Mouse (Mus musculus) adrenal gland, adult (tissue): ENCODE measurements at regions not wholly inside any gene's neighbourhood (a gene's known extent, or its start where the extent isn't known, plus 50 kb on each side); places are given as distances from the start of the nearest gene placed in this dataset.

ENCODE experiments used
- DNase-seq, 2 experiments: peaks; one replicate each; pipeline ENCODE4 v3.0.0; 2022 to 2023; ENCODE audit warnings: low spot score in 1 of 2; ENCODE audit not compliant: inconsistent age in 2 of 2

DNA sequence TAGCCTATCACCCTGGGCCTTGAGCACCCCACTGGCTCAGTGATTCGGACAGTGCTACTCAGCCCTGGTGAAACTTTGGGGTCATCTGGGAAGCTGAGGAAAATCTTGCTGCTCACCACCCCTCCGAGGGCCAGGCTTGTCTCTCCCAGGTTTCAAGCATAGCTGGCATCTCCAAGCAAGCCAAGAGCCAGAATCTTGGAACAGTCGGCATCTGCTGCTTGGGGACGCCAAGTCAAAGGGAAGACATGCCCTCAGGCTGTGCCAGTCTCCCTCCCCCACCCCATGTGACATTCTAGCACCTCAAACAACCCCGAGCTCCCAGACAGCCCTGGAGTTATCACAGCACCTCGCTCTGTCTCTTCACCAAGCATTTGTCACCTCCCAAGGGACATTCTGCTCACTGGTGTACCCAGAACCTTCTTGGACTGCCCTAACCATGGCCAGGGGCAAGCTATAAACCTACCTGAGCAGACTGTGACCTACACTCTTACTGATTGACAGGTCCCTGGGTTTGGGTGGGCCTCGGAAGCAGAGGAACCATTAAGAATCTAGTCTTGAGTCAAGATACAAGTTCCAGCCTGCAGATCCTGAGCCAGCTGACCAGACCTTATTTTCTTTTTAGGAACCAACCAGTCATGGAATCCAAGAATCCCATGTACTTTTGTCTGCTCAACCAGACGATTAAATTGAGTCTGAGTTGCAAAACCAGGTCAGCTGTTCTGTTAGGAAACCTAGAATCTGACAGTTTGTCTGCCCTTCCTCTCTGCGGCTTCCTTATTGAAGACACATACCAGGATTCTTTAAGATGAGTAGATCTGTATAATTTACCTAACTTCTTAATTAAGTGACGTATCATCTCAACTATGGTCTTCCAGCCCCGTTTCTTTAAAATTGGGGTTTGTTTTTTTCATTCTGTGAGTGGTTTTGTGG is 83.0 kb upstream of the Otos start:
- DNase-seq: no peak

DNA sequence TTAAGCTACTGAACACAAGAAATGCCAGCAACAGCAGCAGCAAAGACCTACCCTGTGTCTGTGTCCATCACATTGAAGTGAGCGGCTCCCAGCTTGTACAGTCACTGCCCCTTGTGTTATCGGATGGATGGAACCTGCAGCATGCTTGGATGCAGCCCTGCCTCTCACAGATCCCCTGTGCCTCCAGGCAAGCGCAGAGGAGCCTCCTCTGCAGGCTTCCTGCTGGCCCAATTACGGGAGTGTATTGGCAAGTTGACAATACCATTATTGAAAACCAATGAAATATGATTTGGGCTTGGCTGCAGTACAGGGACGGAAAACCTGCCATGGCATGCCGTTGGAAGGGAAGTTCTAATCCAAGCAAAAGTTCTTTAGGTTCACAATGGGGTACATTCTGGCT is 81.9 kb upstream of the Otos start:
- no peak for DNase-seq

DNA sequence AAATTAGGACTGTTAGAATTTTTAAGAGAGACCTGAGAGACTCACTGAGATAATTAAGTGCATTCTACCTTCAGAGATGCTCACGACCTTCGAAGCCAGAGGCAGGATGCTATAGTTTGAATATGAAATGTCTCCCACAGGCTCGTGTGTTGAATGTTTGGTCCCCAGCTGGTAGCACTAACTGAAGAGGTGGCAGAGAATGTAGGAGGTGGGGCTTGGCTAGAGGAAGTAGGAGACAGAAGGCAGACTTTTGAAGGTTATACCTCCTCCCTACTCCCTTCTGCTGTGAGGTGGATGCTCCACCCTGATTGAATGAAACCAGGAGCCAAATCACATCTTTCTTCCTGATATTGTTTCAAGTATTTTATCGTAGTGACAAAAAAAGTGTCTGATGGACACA is 79.3 kb upstream of the Otos start:
- no peak for DNase-seq

DNA sequence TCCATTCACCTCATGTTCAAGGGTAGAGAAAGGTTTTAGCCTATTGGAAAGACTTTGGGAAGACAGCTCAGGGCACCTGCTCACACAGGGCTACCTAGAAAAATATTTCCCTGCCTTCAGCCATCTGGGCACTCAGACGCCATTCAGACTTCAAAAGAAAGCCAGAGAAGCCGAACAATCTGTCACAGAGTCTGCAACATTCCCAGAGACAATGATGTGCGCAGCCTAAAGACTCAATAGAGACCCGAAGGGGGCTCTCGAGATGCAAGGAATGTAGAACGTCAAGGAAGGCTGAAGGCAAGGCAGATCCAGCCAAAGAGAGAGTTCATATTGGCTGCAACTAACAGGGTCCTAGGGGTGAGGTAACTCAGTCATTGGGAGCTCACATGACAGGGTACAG is 78.7 kb upstream of the Otos start:
- DNase-seq: no peak

DNA sequence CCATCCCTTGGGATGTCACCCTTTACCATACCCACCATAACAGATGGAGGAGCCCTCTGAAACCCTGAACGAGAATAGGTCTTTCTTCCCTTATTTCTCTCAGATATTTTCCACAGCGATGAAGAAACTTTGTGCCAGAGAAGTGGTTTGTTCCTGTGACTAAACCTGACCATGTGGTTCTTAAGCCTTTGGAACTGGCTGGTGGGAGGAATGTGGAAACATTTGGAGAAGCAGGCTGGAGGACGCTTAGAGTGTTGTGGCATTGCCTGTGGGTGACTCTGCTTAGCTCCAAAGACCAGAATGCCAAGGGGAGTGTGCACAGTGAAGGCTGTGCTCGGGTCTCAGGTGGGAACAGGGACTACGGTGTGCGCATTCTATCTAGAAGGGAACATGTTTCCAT is 77.7 kb upstream of the Otos start:
- DNase-seq: no peak

- peak; percentile 79 to 87 for DNase-seq
Measured at GRCm38 (mm10) chr1:92724135-92724534, 75.5 kb upstream of the Otos start.

DNA sequence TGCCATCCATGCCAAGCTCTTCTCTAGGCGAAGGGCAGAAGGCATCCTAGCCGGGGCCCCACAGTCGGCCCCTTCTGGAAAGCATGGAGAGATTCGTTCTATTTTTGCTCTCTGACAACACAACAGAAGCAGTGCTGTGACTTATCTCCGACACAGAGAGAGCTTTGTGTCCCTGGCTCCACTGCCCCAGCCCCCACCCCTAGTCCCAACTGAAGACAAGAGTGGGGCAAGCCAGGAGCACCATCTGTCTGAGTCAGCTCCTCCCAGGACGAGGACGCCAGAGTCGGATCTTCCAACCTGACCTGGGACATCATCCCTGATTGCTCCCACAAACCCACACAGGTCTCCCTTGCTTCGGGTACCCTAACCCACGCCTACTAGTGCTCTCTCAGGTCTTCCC is 71.9 kb upstream of the Otos start:
- no peak for DNase-seq

DNA sequence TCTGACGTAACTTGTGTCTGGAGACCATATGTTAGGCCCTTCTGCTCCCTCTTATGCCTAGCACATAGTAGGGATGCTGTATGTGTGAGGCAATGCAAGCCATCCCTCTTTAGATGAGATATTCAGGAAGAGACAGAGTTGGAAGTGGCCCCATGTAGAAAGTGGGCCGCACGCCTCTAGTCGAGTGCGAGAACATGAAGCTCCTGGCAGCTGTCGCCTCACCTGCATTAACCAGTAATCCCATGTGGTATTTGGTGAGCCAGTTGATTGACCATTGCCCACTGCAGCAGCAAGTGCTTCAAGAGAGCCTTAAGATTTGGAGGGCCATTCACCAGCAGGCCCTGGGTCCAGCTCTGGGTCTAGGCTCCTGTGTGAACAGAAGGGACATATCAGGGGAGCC is 71.2 kb upstream of the Otos start:
- DNase-seq: no peak

GRCm38 (mm10) chr1:92718108-92718507 is 69.5 kb upstream of the Otos start:
- DNase-seq: no peak

DNA sequence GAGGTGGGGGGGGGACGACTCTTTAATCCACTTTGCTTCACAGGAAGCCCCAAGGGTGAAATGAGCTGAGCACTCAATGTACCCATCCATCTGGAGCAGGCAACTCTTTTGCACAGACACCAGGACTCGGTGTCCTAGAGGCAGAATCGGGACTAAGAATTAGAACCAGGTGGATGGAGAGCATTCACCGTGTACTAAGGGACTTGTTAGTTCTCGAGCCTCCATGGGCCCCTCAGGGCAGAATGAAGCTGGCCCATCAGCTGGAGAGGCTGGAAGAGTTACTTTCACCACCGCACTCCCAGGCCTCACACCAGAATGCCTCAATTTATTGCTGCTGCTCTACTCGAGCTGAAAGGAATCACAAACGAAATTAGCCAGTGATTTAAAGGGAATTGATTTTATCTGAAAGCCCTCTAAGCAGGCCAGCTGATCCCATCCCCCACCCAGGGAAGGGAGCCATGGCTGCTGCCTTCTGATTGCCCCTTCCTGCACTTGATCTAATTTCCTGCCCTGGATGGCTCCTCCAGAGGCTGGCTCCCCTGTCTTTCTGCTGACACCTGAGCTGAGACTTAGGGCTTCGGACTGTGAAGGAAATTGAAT is 66.2 kb upstream of the Otos start:
- peak in 1 of 2 experiments; percentile 37 for DNase-seq

- DNase-seq: no peak
Measured at GRCm38 (mm10) chr1:92712366-92712765, 63.7 kb upstream of the Otos start.

- no peak for DNase-seq
Measured at GRCm38 (mm10) chr1:92710321-92710839, 61.7 kb upstream of the Otos start.

DNA sequence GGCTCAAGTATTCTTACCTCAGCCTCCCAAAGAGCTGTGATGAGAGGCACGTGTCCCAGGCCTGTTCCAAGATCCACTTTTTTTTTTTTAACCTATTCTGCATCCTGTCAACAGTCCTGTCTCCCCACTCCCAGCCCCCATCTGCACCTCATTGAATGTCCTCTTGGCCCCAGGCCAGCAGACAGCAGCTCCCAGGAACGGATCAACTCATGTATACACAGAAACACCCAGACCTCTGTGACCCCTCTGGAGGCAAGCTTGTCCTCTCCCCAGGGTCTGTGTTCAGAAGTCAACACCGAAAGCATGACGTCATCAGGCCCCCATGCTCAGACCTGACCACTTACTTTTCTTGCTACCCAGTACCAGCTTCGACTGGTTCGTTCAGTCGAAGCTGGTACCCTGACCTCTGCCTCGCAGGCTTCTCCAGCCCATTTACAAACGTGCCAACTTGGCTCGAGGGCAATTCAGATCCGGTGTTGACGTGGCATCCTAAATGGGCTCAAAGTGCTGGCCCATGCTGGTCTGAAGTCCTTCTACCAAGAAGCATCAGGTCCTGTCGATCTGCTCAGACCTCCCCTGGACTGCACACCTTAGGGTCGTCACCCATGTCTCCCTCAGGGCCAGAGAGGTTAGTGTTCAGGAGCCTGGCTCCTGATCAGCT is 60.7 kb upstream of the Otos start:
- DNase-seq: peak in 1 of 2 experiments; percentile 26

DNA sequence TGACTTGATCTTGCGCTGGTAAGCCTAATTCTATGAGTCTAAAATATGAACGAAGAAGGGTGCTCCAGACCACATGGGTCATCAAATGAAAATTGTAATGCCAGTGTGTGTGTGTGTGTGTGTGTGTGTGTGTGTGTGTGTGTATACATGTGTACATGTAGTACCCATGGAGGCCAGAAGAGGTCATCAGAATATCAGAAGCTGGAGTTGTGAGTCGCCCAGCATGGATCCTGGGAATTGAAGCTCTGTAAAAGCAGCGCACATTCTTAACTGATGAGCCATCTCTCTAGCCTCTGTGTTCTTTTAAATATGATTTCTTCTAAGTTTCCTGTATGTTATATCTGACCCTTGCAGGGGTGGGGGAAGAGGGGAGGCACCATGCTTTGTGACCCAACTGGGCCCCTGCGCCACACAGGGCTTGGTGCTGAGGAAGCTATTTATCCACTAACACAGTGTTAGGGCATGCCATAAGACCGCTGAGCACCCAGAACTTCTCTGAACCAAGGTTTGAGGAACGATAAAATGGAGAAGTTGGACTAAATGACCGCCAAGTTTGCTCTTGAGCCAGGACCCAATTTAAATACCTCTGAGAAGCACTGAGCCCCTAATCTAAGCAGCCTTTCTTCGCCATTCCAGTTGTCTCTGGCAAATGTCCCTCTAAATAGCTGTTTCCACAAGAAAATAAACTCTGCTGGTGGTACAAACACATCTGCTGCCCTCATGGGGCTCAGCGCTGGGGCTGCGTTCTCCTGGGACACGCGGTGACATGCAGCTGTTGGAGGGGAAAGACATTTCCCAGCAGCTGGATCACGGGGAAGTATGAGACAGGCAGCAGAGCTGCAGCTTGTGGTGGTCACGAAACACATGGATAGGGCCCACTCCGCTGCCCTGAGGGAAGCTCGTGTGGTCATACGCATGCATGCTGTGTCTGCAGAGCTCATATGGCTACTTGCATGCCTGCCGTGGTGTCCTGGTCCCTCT is 59.6 kb upstream of the Otos start:
- no peak for DNase-seq

DNA sequence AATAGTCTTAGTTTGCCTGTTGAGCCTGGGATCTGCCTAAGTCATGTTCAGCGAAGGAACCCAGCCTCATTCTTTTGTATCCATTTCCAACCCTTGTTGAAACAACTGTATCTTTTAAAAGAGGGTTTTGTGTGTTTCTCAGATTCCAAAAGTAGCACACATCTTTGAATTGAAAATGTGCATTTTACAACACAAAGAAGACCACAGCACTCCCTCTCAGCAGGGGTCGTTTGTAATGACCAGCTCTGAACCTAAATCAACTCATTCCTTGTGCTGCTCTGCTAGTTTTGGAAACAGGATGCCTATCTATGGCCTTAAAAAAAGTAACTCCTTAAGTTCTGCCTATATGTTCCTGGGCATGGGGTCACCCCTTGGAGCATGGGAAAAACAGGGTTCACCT is 58.8 kb upstream of the Otos start:
- DNase-seq: no peak

DNA sequence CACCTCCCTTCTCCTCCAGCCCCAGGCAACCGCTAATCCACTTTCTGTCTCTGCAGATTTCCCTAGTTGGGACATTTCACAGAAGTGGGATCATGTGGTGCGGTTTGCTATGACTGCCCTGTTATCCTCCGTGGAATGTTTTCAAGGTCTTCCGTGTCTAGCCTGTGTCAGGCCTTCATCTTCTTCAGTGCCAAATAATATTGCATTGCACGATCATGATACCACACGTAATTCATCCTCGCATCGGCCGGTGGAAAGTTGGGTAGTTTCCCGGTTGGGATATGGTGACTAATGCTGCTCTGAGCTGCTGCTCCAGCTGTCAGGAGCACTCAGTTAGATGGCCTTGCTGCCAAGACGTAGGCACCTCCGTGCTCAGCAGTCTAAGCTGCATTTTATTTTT is 55.3 kb upstream of the Otos start:
- DNase-seq: peak; percentile 88 to 93

- no peak for DNase-seq
Measured at GRCm38 (mm10) chr1:92703270-92703669, 54.6 kb upstream of the Otos start.

GRCm38 (mm10) chr1:92700107-92700506 is 51.5 kb upstream of the Otos start:
- no peak for DNase-seq

DNA sequence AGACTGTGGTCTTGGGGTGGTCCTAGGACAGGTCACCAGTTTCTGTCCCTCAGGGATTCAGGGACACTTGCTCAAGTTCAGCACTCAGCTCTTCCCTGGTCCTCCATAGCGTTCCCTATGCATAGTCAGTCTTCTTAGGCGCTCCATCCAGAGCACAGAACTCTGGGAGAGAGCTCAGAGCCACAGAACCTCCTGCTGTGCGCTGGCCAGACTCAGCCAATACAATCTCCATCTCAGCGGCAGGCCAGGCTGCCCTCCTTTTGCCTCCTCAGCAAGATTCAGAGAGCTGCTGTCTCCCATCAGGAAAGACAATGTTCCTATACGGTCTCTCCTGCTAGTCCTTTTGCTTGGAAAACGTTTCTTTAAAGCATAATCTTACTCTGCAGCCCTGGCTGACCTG is 51.1 kb upstream of the Otos start:
- no peak for DNase-seq

DNA sequence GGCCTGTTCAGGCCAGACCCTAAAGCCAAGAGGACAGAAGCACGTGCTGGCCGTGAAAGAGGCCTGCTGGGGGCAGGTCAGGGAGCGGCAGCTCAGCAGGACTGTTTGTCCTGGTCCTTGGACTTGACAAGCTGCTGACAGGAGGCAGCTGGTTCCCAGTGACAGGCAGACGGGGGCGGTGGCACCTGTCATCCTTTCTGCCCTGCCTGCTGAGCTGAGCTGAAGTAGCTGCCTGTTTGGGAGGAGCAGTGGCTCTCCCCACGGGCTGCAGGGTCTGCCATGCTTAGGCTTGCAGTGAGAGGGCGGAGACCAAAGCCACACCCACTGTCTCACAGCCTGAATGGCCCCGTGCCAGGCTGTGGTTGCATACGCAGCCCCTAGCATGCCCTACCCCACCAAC is 50.4 kb upstream of the Otos start:
- DNase-seq: peak; percentile 56 to 64

- DNase-seq: peak in 1 of 2 experiments; percentile 16
Measured at GRCm38 (mm10) chr1:92698541-92698940, 49.9 kb upstream of the Otos start.
